ENCODE assay signal across 9 mouse cellular contexts in the genomic region with DNA sequence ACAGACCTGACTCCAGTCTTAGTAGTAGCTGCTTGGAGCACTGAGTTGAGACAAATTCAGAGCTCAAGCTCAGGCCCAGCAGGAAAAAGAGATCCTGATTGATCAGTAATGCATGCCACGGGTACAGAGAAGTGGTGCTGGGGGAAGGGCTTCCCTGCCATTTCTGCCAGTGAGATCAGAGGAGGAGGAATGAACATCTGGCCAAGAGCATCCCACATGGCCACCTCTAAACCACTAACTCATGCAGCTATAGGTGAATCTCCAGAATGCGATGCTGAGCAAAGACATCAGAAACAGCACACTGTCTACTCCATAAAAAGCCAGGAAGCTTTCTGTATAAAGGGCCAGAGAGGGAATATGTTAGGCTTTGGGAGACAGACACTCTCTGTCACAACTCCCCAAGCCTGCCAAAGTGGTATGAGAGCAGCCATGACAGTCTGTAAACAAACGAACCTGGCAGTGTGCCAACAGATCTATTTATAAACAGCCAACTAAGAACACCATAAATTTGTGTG. TPM values are rescaled to one million over a fixed set of nuclear protein-coding genes. Genes with fewer than 3 reads are reported as not detected.
A peak's percentile ranks its signal among the peaks of the same experiment; 100 is the strongest.
DNase-seq lines count a peak whose midpoint lies in the region; ATAC-seq lines count a peak whose summit lies in the region.
"Had no signal": no experiment of that assay in that cellular context is flagged by ENCODE, and none has a peak within 500 bp of the region (broad histone marks: within the 10 kb centered on the region; RNA-seq: fewer than 3 reads in every experiment).

No protein-coding gene starts in this region.

- no peak overlapping the region for H3K4me3 ChIP-seq in kidney, embryonic 16.5 days (ENCODE audit: low read length)
- H3K4me3 ChIP-seq in midbrain, embryonic 15.5 days, result no peak overlapping the region
- H3K4me3 ChIP-seq: limb, embryonic 15.5 days had no signal

- no peaks in the 10 kb centered on the region for H3K36me3 ChIP-seq in kidney, embryonic 16.5 days (ENCODE audit: insufficient read depth, low read length)
- H3K36me3 ChIP-seq in midbrain, embryonic 15.5 days (replicated peaks), result no peaks in the 10 kb centered on the region
- H3K36me3 ChIP-seq: limb, embryonic 15.5 days had no signal

- DNase-seq in layer of hippocampus, adult 11-12 months (ENCODE audit: low spot score), result peak; percentile 24
- no peak for DNase-seq in layer of hippocampus, postnatal 36 days
- DNase-seq in cerebellum, adult 9-11 months, result peak; percentile 50
- DNase-seq in urinary bladder, adult 2 months (ENCODE audit: low spot score), result no peak
- no peak for DNase-seq in gastrocnemius, adult 18-20 months (ENCODE audit: low spot score)

- peaks cover 8% of the 10 kb centered on the region for H3K4me1 ChIP-seq in kidney, embryonic 16.5 days (ENCODE audit: insufficient read depth, low read length)
- 0 out of 2 replicates have a peak, but pooled peaks cover 7% of the 10 kb centered on the region for H3K4me1 ChIP-seq in midbrain, embryonic 15.5 days
- H3K4me1 ChIP-seq: limb, embryonic 15.5 days had no signal

- H3K9me3 ChIP-seq in kidney, embryonic 16.5 days (ENCODE audit: low read length), result no peaks in the 10 kb centered on the region
- no peaks in the 10 kb centered on the region for H3K9me3 ChIP-seq in midbrain, embryonic 15.5 days
- H3K9me3 ChIP-seq: limb, embryonic 15.5 days had no signal

- no peak overlapping the region for H3K9ac ChIP-seq in kidney, embryonic 16.5 days (replicated peaks; ENCODE audit: low read length)
- no peak overlapping the region for H3K9ac ChIP-seq in midbrain, embryonic 15.5 days
- H3K9ac ChIP-seq: limb, embryonic 15.5 days had no signal

- peak; percentile 59; the same call in 1 of the 2 replicates for ATAC-seq in kidney, embryonic 16.5 days (ENCODE audit: low FRiP score, low TSS enrichment)
- ATAC-seq in midbrain, embryonic 15.5 days (replicated peaks), result peak; percentile 59
- no peak for ATAC-seq in megakaryocyte, adult 5-6 weeks (ENCODE audit: poor library complexity, severe bottlenecking)

- H3K27me3 ChIP-seq in kidney, embryonic 16.5 days (ENCODE audit: insufficient read depth, low read length), result no peaks in the 10 kb centered on the region
- H3K27me3 ChIP-seq in midbrain, embryonic 15.5 days (replicated peaks), result no peaks in the 10 kb centered on the region
- H3K27me3 ChIP-seq: limb, embryonic 15.5 days had no signal

- WGBS in kidney, embryonic 16.5 days, result 32% methylated on average over 3 of the region's 3 CpGs
- 48% methylated on average over 3 of the region's 3 CpGs for WGBS in midbrain, embryonic 15.5 days

- no peak overlapping the region for H3K4me2 ChIP-seq in kidney, embryonic 16.5 days (replicated peaks; ENCODE audit: low read depth, low read length)
- no peak overlapping the region for H3K4me2 ChIP-seq in midbrain, embryonic 15.5 days
- H3K4me2 ChIP-seq: limb, embryonic 15.5 days had no signal

- H3K27ac ChIP-seq in kidney, embryonic 16.5 days (ENCODE audit: low read length), result 0 out of 2 replicates have a peak overlapping the region, but pooled peaks have one; percentile 29
- H3K27ac ChIP-seq in midbrain, embryonic 15.5 days, result no peak overlapping the region
- H3K27ac ChIP-seq: limb, embryonic 15.5 days had no signal

RNA-seq across cellular contexts. Expression of gene Astn2, which starts 33.8 kb away (rescaled TPM):
- 10 to 100 TPM; 21.8 to 22.3 TPM for total RNA-seq in layer of hippocampus, postnatal 36 days (2021)
- 0.09 and 0.11 TPM in 2 replicates for polyA plus RNA-seq in kidney, embryonic 16.5 days (2015; fragmentation: Nextera tagmentation; extraction: Ambion mirVana)
- 3.8 and 4.0 TPM in 2 replicates for polyA plus RNA-seq in midbrain, embryonic 15.5 days (2015; fragmentation: Nextera tagmentation; extraction: Ambion mirVana)
- total RNA-seq in megakaryocyte, adult 5-6 weeks (2015), result 0.09 TPM in 1 of 2 replicates, not detected in the other
- total RNA-seq in megakaryocyte, adult 5-6 weeks (2017), result not detected in 2 replicates
- 2.1 and 3.1 TPM in 2 replicates for polyA plus RNA-seq in urinary bladder, adult 2 months (2012; rRNA removed)
- total RNA-seq in gastrocnemius, adult 18-20 months (2021), result 1 to 10 TPM in 1 of 2 experiments, under 1 TPM in 1; 0.78 to 1.1 TPM

Comparison
In these comparisons a context has a peak if more than half of its experiments do, and no peak if none do; other contexts are left out.
1. DNase-seq: peak in layer of hippocampus, adult 11-12 months (single experiment) and cerebellum, adult 9-11 months (single experiment); none in layer of hippocampus, postnatal 36 days (0 of 2), urinary bladder, adult 2 months (single experiment) and gastrocnemius, adult 18-20 months (single experiment).
2. RNA of gene Astn2, which starts 33.8 kb away (total RNA-seq): 21.8 to 22.3 TPM in layer of hippocampus, postnatal 36 days; 0.78 to 1.1 TPM in gastrocnemius, adult 18-20 months and 0.09 TPM in megakaryocyte, adult 5-6 weeks; every median in the first group is over 10 times any median in the second.